Mouse (Mus musculus): ENCODE data around the gene Fam205c.

GRCm38 (mm10) chr4:42917402-42917774 lies 43.4 kb upstream of the Fam205c start:
- no peak for TF ChIP-seq CTCF (IDR thresholded peaks at IDR 0.05; ENCODE audit: low read depth)
- TF ChIP-seq EP300 (optimal IDR thresholded peaks at IDR 0.05), result no peak
